Mouse (Mus musculus) c-Kit-positive CD71-positive TER-119-positive erythroid progenitor cells, embryonic 14.5 days (primary cell): ENCODE measurements around the gene Dhrs13.
A peak's percentile ranks its signal among the peaks of the same experiment; 100 is the strongest.

Source experiments
- DNase-seq: peaks from one replicate; pipeline ENCODE4 v3.0.0-alpha.2; 2013; ENCODE audit warnings: low spot score

Gene Dhrs13

GRCm38 (mm10) chr11:78031947-78032808 is at the start of gene Dhrs13:
Dhrs13 (plus strand) TSS chr11:78032280.
- peak; percentile 92 for DNase-seq

GRCm38 (mm10) chr11:77982441-77982905 is 49.6 kb upstream of the Dhrs13 start, which contains the start of gene Phf12:
Phf12 (plus strand) TSS chr11:77982754.
- DNase-seq, result peak; percentile 98

DNA sequence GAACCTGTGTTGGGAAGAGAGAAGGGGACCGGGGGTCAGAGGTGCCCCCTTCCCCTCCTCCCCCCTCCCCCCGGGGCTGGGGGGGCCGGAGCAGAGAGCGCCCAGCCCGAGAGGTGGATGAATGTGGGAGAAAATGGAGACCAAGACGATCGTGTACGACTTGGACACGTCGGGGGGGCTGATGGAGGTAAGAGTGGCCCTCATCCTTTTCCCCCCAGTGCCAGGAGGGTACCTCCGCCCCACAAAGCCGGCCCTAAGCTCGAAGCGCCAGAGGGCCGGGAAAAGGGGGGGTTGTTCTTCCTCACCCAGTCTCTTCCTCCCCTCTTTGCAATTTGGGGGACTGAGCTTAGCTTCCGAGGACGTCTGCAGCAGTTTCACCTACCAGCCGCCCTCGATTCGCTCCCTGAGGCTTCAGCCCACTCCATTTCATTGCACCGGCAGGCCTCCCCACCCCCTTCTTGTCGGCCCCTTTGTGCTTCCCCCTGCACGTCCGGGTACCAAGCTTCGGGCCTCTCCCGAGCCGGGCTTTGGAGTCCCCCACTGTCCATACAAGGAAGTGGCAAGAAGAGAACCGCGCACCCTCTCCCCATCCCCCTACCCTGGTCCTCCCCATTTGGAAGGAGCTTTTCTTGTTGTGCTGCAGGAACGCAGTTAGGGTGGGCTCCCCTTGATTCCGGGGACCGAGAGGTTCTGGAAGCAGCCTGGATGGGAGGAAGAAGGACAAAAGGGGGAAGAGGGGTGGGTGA is 48.7 kb upstream of the Dhrs13 start:
- DNase-seq, result peak; percentile 40

DNA sequence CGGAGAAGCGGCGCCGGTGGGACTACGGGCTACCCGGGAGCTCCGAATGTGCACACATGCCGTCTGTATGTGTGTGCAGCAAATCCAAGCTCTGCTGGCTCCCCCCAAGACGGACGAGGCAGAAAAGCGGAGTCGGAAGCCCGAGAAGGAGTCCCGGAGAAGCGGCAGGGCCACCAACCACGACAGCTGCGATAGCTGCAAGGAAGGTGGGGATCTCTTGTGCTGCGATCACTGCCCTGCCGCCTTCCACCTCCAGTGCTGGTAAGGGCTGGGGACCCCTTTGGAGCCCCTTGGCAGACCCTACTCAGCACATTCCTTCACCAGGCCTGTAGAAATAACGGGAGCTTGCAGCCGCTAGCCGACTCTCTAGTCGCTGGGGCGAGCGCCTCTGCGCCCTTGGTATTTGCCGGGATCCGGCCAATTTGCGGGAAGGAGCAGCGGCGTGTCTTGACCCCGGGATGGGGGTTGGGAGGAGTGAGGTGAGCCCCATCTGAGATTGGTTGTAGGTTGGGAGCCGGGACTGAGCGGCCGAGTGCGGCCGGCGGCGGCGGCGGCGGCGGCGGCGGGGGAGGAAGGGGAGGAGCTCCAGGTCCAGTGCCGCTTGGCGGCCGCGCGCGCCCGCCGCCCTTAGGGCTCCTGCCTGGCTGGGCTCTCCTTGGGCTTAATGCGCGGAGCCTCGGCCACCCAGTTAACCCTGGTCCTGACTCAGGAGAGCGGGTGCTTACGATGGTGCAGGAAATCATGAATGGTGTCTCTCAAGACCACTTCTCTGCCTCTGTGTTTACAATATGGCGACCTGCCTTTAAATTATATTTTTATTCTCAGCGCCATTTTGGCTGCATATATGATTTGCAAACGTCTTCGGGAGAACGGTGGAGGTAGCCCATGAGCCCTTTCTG is 47.9 kb upstream of the Dhrs13 start:
- peak; percentile 65 for DNase-seq

- peak; percentile 24 for DNase-seq
Measured at GRCm38 (mm10) chr11:77984836-77985231, 47.2 kb upstream of the Dhrs13 start.

DNA sequence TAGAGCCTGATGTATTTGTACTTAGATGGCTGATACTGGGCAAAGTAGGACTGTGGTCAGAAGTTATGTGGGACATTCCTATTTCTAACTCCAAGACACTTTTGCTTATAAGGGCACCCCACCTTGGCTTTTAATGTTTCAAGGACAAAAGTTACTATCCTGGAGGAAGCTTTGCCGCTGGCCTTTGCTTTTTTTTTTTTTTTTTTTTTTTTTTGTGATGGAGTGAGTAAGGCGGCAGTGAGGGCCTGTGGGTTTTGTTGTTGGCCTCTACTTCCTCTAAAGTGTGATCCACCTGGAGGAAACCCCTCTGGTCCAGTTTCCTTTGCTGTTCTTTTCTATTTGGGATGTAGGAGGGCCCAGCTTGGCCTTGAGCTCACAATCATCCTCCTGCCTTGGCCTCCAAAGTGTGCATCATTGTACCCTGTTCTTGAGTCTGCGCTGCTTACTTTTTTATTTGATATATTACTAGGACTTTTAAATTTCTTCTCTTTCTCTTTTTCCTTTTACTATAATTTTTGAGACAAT is 46.5 kb upstream of the Dhrs13 start:
- DNase-seq, result no peak

- DNase-seq, result no peak
Measured at GRCm38 (mm10) chr11:77989071-77989690, 42.9 kb upstream of the Dhrs13 start.

GRCm38 (mm10) chr11:77995556-77995955 is 36.5 kb upstream of the Dhrs13 start:
- no peak for DNase-seq

DNA sequence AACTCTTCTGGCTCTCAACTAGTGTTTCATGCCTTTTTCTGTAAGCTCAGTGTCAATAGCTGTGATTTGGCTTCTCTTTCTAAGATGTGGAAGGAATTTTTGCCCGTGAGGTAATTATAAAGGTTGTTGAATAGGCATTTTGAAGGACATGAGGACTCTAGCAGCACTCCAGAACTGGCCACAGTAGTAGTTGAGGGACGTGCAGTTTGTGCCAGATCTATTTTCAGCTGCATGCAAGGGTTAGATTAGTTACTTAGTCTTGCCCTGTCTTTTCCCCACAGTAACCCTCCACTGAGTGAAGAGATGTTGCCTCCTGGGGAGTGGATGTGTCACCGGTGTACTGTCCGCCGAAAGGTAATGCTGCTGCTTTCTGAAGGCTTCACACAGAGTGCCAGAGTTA is 25.6 kb upstream of the Dhrs13 start:
- DNase-seq, result no peak

DNA sequence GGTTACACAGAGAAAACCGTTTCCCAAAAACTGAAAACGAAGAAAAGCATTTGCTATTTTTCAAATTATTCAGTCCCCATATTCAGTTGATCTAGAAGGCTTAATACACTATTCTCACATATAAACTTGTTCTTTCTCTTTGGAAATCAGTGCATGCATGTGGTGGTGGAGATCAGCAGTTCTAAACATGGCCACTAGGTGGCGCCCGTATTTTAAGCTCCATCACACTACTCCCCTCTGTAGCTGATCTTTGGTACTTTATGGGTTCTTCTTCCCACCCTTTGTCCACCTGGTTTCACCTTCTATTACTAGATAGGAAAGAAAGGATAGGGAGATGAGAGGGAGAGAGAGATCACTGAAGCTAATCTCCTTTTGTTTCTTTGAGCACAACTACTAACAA is 12.4 kb upstream of the Dhrs13 start:
- DNase-seq, result peak; percentile 69

GRCm38 (mm10) chr11:78023607-78024006 is 8.5 kb upstream of the Dhrs13 start:
- DNase-seq, result peak; percentile 34

DNA sequence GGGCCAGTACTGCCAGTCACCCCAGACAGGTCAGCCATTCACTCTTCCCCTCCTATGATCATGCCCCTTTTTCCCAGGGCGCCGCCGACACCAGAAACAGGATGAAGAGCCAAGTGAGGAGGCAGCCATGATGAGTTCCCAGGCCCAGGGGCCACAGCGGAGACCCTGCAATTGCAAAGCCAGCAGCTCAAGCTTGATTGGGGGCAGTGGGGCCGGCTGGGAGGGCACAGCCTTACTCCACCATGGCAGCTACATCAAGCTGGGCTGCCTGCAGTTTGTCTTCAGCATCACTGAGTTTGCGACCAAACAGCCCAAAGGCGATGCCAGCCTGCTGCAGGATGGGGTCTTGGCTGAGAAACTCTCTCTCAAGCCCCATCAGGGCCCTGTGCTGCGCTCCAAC is 2.8 kb upstream of the Dhrs13 start:
- no peak for DNase-seq

GRCm38 (mm10) chr11:78030600-78030999 is 1.5 kb upstream of the Dhrs13 start:
- DNase-seq, result no peak

DNA sequence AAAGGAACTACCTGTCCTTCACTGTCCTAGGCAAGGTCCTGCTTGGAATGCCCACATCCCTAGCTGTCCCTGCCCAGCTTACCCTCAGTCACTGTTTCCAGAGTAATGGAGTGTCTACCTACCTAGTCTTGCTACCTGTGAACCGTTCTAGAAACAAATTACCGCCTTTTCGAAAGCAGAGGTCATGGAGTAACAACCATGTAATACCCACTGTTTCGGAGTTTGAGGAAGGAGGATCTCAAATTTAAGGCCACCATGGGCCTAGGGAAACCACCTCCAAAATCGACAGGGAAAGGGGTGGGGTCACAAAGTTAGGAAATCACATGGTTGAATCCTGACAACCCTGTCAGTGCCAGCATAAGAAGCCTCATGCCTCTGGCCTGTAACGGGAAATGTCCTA is 691 bp upstream of the Dhrs13 start:
- no peak for DNase-seq

- no peak for DNase-seq
Measured at GRCm38 (mm10) chr11:78032809-78033195, 722 bp downstream of the Dhrs13 start.

GRCm38 (mm10) chr11:78033931-78034617 is 2.0 kb downstream of the Dhrs13 start:
- DNase-seq, result no peak

DNA sequence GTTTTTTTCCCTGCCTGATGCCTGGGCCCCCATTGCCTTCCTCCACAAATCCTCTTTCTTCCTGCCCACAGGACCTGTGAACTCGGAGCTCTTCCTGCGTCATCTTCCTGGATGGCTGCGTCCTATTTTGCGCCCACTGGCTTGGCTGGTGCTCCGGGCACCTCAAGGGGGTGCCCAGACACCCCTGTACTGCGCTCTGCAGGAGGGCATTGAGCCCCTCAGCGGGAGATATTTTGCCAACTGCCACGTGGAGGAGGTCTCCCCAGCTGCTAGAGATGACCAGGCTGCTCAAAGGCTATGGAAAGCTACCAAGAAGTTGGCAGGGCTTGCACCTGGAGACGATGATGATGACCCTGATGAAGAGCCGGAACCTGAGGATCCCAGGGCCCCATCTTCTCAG is 4.7 kb downstream of the Dhrs13 start:
- DNase-seq, result no peak

DNA sequence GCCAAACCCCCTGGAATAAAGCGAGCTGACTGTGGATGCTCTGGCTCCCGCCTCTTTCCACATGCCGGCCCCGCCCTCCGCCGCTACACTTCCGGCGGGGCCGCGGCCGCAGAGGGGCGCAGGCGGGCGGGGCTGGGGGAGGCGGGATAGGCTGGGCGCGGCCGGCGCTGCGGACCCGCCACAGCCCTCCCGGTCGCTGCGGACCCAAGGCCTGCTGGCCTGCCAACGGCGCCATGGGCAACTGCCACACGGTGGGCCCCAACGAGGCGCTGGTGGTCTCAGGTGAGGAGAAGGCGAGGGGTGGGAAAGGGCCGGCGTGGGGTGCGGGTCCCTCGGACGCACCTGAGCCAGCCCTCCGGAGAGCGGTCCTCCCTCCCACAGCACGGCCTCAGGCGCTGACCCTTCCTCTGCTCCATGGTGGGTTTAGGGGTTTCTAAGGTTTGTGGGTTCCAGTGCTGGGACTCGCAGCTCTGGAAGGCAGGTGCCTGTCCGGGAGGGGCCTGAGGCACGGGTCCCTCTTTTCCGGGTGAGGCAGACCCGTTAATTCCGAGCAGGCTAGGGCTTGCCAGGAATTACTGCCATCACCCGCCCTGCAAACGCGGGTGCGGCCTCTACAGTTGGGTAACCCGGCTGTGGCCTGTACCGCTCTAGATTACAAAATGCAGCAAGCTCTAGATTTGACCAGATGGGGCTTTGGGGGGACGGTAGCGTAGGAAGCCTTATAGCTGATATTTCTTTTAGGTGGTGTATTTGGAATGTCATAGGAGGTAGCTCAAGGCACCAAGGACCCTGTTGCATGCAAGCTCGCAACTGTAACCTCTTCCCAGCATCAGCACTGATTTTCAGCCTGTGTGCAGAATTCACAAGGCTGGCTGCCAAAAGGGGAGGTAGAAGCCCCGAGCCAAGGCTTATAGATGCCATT is 6.0 kb downstream of the Dhrs13 start, which contains the start of gene Flot2:
Gene Flot2, plus strand, starts transcription at position 101 of the 922 bp plus-strand sequence.
- DNase-seq, result peak; percentile 53

GRCm38 (mm10) chr11:78040878-78041277 is 8.8 kb downstream of the Dhrs13 start:
- no peak for DNase-seq
